Mouse (Mus musculus) 3T3-L1 (cell line): ENCODE results near the gene 1110059E24Rik.
"Not testable (repeated sequence)": the region's sequence is repeated elsewhere in the genome, so short reads cannot be mapped to it uniquely, and the experiment has no call there.

ENCODE experiments used
- DNase-seq: peaks from one replicate; pipeline ENCODE4 v3.0.0-alpha.2; 2015; ENCODE audit warnings: low read depth, low spot score

Gene 1110059E24Rik

GRCm38 (mm10) chr19:21626271-21626988 is 26.3 kb downstream of the 1110059E24Rik start:
- DNase-seq, result no peak

DNA sequence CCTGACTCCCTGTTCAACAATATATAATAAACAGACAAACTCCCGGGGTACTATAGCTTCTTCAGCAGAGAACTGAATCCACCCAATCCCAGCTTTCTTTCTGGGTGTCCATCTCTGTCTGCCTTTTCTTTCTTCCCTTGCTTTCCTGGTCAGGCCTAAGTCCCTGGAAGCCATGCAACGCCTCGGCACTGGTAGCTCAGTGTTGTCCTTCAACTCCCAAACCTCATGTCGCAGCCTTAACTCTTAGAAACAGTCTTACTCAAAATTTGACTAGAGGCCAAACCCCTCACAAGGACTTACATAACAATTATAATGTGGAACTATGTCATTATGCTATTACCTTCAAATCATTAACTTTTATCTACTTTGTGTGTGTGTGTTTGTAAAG is 28.6 kb downstream of the 1110059E24Rik start:
- no peak for DNase-seq

DNA sequence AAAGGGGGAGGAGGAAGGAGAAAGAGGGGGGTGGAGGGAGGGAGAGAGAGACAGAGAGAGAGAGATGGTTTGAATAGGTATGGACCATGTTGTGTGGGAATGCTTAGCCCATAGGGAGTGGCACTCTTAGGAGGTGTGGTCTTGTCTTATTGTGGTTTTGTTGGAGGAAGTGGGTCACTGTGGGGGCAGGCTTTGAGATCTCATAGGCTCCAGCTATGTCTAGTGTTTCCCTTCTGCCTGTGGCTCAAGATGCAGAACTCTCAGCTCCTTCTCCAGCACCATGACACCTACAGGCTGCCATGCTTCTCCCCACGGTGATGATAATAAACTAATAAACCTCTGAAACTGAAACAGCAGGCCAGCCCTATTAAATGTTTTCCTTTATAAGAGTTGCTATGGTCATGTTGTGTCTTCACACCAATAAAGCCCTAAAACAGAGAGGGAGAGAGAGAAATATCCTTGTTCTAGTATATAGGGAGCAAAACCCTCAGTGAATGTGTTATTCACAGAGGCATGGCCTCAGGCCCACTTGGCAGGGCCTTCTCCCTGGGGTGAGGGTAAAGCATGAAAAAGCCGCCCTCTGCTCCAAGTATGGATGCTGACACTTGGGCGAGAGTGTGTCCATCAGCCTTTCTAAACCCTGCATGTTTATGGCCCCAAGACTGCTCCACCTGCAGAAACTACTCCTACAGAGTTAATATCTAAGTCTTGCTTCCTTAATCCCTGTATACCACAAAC is 29.2 kb downstream of the 1110059E24Rik start:
- DNase-seq, result peak; percentile 23

GRCm38 (mm10) chr19:21615801-21616200 is 37.0 kb downstream of the 1110059E24Rik start:
- DNase-seq, result no peak

GRCm38 (mm10) chr19:21611725-21612575 is 40.8 kb downstream of the 1110059E24Rik start:
- DNase-seq, result no peak

- DNase-seq, result no peak
Observed at GRCm38 (mm10) chr19:21611297-21611696, 41.5 kb downstream of the 1110059E24Rik start.

DNA sequence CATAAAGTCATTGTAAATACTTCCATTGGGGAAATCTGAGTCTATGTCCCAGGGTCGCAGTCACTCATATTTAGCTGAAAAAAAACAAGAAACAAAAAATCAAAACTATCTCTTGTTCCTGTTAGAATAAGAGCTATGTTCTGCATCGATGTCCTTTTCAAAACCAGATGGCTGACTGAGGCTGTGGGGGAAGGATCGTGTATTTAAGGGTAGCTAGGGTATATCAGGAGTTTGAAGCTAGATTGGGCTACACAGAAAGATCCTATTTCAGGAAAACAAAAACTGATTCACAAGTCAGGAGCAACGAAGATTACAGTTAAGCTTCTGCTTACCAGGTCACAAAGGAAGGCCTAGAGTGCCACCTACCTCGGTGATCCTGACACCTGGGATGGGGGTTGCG is 42.5 kb downstream of the 1110059E24Rik start:
- DNase-seq, result no peak

DNA sequence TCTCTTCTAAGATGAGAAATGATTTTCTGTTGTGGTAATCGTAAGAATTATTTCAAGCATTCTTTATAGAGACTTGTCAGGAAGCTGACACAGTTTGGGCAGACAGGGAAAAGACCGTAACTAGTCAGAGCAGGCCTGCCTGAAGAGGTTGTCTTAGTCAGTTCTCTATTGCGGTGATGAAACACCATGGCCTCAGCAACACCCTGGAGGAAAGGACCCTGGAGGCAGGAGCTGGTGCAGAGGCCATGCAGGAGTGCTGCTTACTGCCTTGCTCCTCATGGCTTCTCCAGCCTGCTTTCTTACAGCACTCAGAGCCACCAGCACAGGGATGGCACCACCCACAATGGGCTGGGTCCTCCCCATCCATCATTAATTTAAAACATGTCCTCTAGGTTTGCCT is 47.5 kb downstream of the 1110059E24Rik start:
- no peak for DNase-seq

- peak; percentile 41 for DNase-seq
Observed at GRCm38 (mm10) chr19:21603836-21604235, 48.9 kb downstream of the 1110059E24Rik start.

DNA sequence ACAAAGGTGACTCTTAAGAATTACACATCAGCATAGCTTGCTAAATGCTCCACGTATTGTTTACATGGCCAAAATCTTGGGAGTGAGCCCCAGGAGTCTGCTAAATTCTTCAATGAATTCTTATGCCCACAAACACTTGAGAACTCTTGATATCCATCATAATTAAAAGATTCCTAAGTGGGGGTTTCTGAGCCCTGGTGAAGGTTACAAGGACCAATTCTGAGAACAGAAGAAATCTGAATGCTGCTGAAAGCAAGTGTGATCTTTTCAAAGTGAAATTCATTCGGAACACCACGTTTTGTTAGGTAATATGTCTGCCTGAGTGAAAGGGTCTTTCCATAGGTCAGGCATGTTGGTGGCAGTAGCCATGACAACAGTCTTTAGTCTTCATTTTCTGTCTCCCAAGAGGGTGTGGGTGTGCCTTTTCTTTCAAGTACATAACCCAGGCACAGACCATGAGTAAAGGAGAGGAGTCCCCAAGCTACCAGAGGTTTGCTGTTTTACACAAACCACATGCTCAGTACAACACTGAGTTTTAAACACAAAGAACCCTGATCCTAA is 51.2 kb downstream of the 1110059E24Rik start:
- no peak for DNase-seq

GRCm38 (mm10) chr19:21598659-21599352 is 54.0 kb downstream of the 1110059E24Rik start:
- DNase-seq, result no peak

DNA sequence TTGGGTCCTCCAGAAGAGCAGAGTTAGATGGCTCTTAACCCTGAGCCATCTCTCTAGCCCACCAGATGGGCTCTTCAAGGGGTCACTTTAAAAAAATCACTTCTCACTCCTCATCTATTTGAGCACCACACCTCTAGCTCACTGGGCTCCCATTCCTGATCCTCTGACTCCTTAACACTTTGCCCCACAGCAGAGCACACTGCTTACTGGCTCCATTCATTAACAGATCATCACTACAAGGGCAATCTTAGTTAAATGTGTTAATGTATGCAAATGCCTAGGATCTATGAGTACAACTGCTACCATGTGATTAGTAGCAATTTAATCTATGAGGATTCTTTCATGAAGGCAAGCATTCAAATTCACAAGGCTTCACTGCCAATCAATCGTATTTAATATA is 58.1 kb downstream of the 1110059E24Rik start:
- no peak for DNase-seq

GRCm38 (mm10) chr19:21592216-21592615 is 60.6 kb downstream of the 1110059E24Rik start:
- DNase-seq, result not testable (repeated sequence)

DNA sequence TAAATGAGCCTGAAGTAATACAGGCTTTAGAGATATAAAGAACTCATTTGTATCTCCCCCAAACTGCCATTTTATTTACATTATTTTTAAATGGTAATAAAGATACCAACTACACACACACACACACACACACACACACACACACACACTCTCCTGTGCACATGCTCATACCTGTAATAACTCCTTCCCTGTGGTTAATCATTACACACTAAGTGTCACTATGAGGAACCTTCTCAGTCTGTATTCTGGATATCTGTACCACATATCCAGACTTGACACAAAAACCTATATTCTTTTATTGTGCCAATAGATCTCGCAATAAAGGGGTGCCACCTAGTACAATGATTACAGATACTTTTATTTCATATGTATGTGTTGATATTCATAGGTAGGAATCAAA is 62.9 kb downstream of the 1110059E24Rik start:
- DNase-seq, result no peak

- DNase-seq, result no peak
Observed at GRCm38 (mm10) chr19:21587593-21587992, 65.2 kb downstream of the 1110059E24Rik start.

GRCm38 (mm10) chr19:21586546-21586945 is 66.2 kb downstream of the 1110059E24Rik start:
- DNase-seq, result no peak

DNA sequence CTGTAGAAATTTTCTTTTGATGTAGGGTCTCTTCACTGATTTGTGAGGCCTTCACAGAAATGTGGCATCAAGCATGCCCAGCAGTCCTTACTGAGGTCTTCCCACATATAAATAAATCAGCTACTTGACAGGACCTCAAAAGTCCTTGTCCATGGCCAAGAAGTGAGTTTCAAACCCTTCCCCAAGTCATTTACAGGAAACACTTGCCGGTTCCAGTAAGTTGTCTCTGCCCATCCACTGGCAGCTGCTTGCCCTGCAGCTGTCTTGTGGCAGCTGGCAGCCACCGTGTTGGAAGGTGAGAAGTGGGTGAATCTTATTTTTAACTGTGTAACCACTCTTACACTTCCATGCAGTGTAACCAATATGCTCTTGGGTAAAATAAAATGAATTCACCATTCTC is 66.9 kb downstream of the 1110059E24Rik start:
- DNase-seq, result no peak

DNA sequence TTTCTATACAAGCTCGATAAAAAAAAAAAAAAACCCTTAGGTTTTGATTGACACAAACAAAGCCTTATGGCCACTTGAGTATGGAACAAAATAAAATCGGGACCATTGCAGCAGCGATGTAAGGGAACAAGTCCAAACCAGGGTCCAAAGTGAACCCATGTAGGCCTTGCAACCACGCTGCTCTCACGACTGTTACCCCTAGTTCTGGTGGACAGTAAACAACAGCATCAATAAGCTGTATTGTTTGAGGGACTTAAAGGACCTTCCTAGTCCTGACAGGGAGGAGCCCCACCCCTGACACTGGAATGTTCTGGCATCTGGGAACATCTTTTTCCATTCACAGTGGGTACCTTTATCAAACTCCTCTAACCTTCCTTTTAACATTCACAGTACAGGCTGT is 68.8 kb downstream of the 1110059E24Rik start:
- no peak for DNase-seq

- no peak for DNase-seq
Observed at GRCm38 (mm10) chr19:21583523-21583984, 69.2 kb downstream of the 1110059E24Rik start.

GRCm38 (mm10) chr19:21581404-21581803 is 71.4 kb downstream of the 1110059E24Rik start:
- no peak for DNase-seq

DNA sequence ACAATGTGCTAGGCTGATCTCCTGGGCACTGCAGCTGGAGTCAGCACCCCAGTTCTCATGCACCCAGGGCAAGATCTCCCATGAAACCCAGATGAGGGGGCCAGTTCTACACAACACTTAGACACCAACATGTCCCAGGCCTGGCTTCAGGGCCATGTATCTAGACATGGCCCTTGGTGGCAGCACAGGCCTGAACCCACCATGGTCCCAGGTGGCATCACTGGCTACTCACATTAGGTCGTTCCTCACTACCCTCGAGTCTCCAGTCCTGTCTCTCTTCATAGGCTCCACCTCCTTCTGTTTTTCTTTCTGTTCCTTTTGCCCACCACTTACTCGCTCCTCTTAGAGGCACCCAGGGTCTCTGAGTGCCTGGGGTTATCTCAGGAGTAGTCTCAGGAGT is 72.9 kb downstream of the 1110059E24Rik start:
- DNase-seq, result no peak
